Mouse (Mus musculus) kidney, postnatal 0 days (tissue): ENCODE measurements around the gene Dtx3. TPM values are rescaled to one million over a fixed set of nuclear protein-coding genes. Genes with fewer than 3 reads are reported as not detected.

Experiments used
- ATAC-seq: fragments of 200-750 bp; cut with Nextera tagmentation; replicated peaks from 2 replicates; pipeline ENCODE4 v1.8.0; 2017; ENCODE audit warnings: low read depth, moderate number of reproducible peaks, moderate TSS enrichment, moderate library complexity; ENCODE audit not compliant: low FRiP score
- DNase-seq: peaks from one replicate; pipeline ENCODE4 v3.0.0-alpha.2; 2016; ENCODE audit warnings: low spot score
- H3K27ac ChIP-seq: fragments of 300-500 bp; sonication (generic); 2 replicates; pipeline ENCODE4 v1.5.1; 2014; ENCODE audit warnings: mild to moderate bottlenecking
- H3K27me3 ChIP-seq: fragments of 300-500 bp; sonication (generic); 2 replicates; pipeline ENCODE4 v1.6.1; 2014; ENCODE audit warnings: low read length, mixed read lengths; ENCODE audit not compliant: insufficient read depth
- H3K36me3 ChIP-seq: fragments of 300-500 bp; sonication (generic); 2 replicates; pipeline ENCODE4 v1.6.1; 2014; ENCODE audit warnings: low read length, mixed read lengths; ENCODE audit not compliant: insufficient read depth
- H3K4me1 ChIP-seq: fragments of 300-500 bp; sonication (generic); replicated peaks from 2 replicates; pipeline ENCODE4 v1.6.1; 2014; ENCODE audit warnings: antibody characterized with exemption, low read length, mixed read lengths; ENCODE audit not compliant: insufficient read depth
- H3K4me2 ChIP-seq: fragments of 300-500 bp; sonication (generic); 2 replicates; pipeline ENCODE4 v1.6.1; 2014; ENCODE audit warnings: mild to moderate bottlenecking, low read length, moderate library complexity, mixed read lengths
- H3K4me3 ChIP-seq: fragments of 300-500 bp; sonication (generic); replicated peaks from 2 replicates; pipeline ENCODE4 v1.5.1; 2014; ENCODE audit warnings: low read depth, low read length
- H3K9ac ChIP-seq: fragments of 300-500 bp; sonication (generic); 2 replicates; pipeline ENCODE4 v1.6.1; 2014; ENCODE audit warnings: low read depth, low read length
- H3K9me3 ChIP-seq: fragments of 300-500 bp; sonication (generic); replicated peaks from 2 replicates; pipeline ENCODE4 v1.6.1; 2016; ENCODE audit warnings: low read length, inconsistent platforms, mixed read lengths
- CTCF ChIP-seq: IDR thresholded peaks from 2 replicates; pipeline ENCODE4 v1.5.1; 2016; ENCODE audit warnings: antibody characterized with exemption, low read depth, mild to moderate bottlenecking, moderate library complexity
- WGBS: fragments of 180-500 bp; shearing (Covaris S2); extraction: QIAGEN DNeasy Blood & Tissue Kit; methylation state at CpG from one replicate; pipeline ENCODE4 v1.1.7; 2014; 5-methylcytosine and 5-hydroxymethylcytosine counted together
- polyA plus RNA-seq: library from polyadenylated mRNA; unstranded; fragments of >200 nt; fragmentation: Nextera tagmentation; extraction: Ambion mirVana; gene quantifications from 2 replicates; pipeline ENCODE4 v1.2.1, GENCODE M21; 2015

Dtx3 gene
- polyA plus RNA-seq, 1 experiment from 2014 or later = 85.1 TPM

DNA sequence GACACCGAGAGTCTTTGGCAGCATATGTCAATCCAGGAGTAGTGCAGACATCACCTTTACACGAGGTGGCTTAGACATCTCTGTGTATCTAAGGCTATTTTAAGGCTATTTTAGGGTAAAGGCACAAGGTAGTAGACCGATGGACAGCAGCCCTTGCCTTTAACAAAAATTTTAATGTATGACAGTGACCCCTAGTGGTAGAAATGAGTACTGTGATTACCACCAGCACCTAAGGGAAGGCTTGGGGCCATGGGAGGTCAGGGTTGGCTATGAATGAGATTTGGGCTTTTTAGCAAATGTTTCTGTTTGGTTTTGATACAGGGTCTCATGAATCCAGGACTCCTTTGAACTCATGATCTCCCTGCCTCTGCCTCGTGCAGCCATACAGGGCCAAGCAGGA, 33.4 kb upstream of the Dtx3 start:
- 17% methylated on average over 4 of the region's 4 CpGs for WGBS

DNA sequence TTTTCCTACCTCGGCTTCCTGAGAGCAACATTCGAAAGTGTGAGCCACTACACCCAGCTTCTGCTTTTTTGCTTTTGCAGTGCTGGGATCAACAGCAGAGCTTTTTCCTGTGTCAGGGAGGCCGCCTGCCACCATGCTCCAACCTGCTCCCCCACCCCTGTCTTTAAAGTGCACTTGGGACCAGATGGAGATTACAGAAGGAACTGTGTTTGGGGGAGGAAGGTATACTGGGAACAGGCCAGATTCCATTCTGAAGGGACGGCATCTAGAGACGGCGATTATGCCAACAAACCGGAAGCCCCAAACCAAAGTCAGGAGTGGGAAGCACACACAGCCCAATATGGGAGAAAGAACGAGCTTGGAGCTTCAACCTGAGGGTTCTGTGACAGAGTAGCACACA, 31.6 kb upstream of the Dtx3 start:
- Histone ChIP-seq H3K4me2 (no peak overlapping the region), H3K36me3 (no peaks in the 10 kb centered on the region), H3K4me1 (no peaks in the 10 kb centered on the region), H3K4me3 (no peak overlapping the region), H3K9me3 (no peaks in the 10 kb centered on the region), H3K27ac (no peak overlapping the region), H3K9ac (no peak overlapping the region), H3K27me3 (no peaks in the 10 kb centered on the region)
- ATAC-seq = no peak
- TF ChIP-seq CTCF = no peak
- WGBS = 80% methylated on average over 8 of the region's 8 CpGs
- DNase-seq = no peak

More for the DNA sequence above, 33.4 kb upstream of the Dtx3 start:
- Histone ChIP-seq H3K9ac (no peak overlapping the region), H3K27me3 (no peaks in the 10 kb centered on the region), H3K27ac (no peak overlapping the region), H3K9me3 (no peaks in the 10 kb centered on the region), H3K4me1 (no peaks in the 10 kb centered on the region), H3K4me2 (no peak overlapping the region), H3K36me3 (no peaks in the 10 kb centered on the region), H3K4me3 (no peak overlapping the region)
- ATAC-seq (no peak; the same call in 1 of the 2 replicates), DNase-seq (peak; percentile 84)
- peak; percentile 81 for TF ChIP-seq CTCF

DNA sequence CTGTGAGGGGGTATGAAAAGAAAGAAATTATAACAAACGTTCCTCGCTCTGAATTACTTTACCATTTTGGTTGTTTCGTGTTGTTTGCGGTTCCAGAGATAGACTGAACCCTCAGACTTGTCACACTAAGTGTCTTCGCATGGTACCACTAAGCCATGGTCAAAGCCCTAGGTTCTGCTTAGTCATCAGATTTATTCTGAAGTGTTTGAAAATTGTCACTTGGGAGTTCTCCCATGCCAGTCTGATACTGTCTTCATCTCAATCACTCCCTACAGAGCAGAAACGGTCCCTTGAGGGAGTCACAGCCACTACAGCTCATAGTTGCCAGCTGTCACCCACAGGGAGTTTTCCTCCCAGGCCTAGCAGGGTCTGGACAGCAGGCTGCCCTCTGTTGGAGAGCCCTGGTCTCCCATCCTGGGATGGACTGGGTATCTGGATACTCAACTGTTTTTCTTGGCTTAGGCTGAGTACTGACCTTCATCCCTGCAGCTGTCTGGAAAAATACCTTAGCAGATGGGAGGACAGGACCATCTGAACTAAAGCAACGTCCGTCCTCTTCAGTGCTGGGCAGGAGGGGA, 30.9 kb upstream of the Dtx3 start:
- TF ChIP-seq CTCF = peak; percentile 63
- WGBS = 63% methylated on average over 8 of the region's 8 CpGs
- Histone ChIP-seq H3K9ac (no peak overlapping the region), H3K27ac (no peak overlapping the region), H3K4me3 (no peak overlapping the region), H3K9me3 (no peaks in the 10 kb centered on the region), H3K4me1 (no peaks in the 10 kb centered on the region), H3K27me3 (no peaks in the 10 kb centered on the region), H3K36me3 (no peaks in the 10 kb centered on the region), H3K4me2 (no peak overlapping the region)
- 0 out of 2 replicates have a peak, but pooled peaks have one; percentile 31 for ATAC-seq
- DNase-seq = peak; percentile 63

DNA sequence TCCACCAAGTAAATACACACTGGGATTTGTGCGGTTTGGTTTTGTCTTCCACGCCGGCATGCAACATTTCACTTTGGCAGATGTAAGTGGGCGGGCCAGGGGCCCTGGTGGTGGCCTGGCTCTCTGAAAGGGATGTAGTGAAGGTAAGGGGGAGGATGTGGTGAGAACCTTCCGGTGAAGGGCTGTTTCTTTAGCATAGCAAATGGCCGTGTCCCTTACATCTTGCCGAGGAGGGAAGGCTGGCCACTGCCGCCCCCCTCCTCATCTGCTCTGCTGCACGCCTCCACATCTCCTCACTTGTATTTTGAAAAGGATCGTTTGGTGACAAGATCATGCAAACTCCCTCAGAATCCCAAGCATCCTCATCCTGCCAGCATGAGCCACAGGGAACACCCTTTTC, 30.2 kb upstream of the Dtx3 start:
- H3K4me1 ChIP-seq = no peaks in the 10 kb centered on the region
- no peaks in the 10 kb centered on the region for H3K36me3 ChIP-seq
- no peak overlapping the region for H3K9ac ChIP-seq
- H3K4me2 ChIP-seq = no peak overlapping the region
- H3K9me3 ChIP-seq = no peaks in the 10 kb centered on the region
- ATAC-seq = no peak
- no peaks in the 10 kb centered on the region for H3K27me3 ChIP-seq
- no peak overlapping the region for H3K4me3 ChIP-seq
- DNase-seq = no peak
- H3K27ac ChIP-seq = no peak overlapping the region
- TF ChIP-seq CTCF = no peak
- 7% methylated on average over 10 of the region's 10 CpGs for WGBS

DNA sequence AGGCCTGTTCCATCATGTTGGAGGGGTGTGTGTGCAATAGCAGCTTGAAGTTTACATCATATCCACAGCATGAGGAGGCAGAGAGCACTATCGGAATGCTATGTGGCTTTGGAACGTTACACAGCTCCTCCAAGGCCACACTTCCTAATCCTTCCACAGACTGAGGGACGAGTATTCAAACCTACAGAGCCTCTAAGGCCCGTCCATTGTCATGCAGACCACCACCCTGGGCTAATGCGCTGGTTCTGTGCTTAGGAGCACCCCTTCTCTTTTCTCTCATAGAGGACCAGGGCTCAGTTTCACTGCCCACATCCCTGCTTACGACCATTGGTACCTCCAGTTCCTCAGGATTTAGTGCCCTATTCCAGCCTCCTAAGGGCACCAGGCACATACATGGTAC, 29.7 kb upstream of the Dtx3 start:
- Histone ChIP-seq H3K4me3 (no peak overlapping the region), H3K27me3 (no peaks in the 10 kb centered on the region), H3K4me1 (no peaks in the 10 kb centered on the region), H3K4me2 (no peak overlapping the region), H3K27ac (no peak overlapping the region), H3K9ac (no peak overlapping the region), H3K9me3 (no peaks in the 10 kb centered on the region), H3K36me3 (no peaks in the 10 kb centered on the region)
- ATAC-seq (no peak), DNase-seq (no peak)
- TF ChIP-seq CTCF = no peak
- 56% methylated on average over 6 of the region's 6 CpGs for WGBS

DNA sequence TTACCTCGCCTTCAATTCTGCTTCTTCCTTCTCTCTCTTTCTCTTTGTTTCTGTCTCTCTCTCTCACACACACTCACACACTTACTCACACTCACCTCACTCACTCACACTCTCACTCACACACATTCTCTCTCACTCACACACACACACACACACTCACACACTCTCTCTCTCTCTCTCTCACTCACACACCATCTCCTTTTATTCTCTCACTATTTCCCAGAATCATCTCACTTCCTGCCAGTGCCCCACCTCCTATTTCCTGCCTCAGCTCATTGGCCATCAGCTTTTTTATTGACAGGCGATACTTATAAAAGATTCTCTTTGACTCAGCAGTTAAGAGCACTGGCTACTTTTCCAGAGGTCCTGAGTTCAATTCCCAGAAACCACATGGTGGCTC, 22.8 kb upstream of the Dtx3 start:
- no peak for ATAC-seq
- WGBS = 83% methylated on average over 2 of the region's 2 CpGs
- DNase-seq = no peak

DNA sequence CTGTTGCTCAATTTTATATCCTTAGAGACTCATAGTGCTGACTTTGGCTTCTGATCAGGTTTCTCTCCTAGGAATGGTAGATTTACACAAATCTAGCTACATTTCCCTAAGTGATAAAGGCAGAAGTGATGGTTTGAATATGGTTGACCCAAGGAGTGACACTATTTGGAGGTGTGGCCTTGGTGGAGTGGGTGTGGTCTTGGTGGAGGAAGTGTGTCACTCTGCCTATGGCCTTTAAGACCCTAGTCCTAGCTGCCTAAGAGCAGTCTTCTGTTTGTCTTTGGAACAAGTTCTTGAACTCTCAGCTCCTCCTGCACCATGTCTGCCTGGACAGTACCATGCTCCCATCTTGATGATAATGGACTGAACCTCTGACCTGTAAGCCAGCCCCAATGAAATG, 21.6 kb upstream of the Dtx3 start:
- ATAC-seq = no peak
- Histone ChIP-seq H3K4me2 (no peak overlapping the region), H3K9me3 (no peaks in the 10 kb centered on the region), H3K9ac (no peak overlapping the region), H3K27me3 (no peaks in the 10 kb centered on the region), H3K4me3 (no peak overlapping the region), H3K4me1 (no peaks in the 10 kb centered on the region), H3K27ac (no peak overlapping the region), H3K36me3 (no peaks in the 10 kb centered on the region)
- TF ChIP-seq CTCF = no peak
- no peak for DNase-seq

More for the DNA sequence above, 22.8 kb upstream of the Dtx3 start:
- Histone ChIP-seq H3K36me3 (no peaks in the 10 kb centered on the region), H3K4me2 (no peak overlapping the region), H3K4me1 (no peaks in the 10 kb centered on the region), H3K4me3 (no peak overlapping the region), H3K9ac (no peak overlapping the region), H3K27ac (no peak overlapping the region), H3K9me3 (no peaks in the 10 kb centered on the region), H3K27me3 (no peaks in the 10 kb centered on the region)
- TF ChIP-seq CTCF = no peak
